Mouse (Mus musculus) heart, postnatal 0 days (tissue): ENCODE data around the gene Spc24.

Source experiments
- CTCF ChIP-seq: IDR thresholded peaks from 2 replicates; pipeline ENCODE4 v1.5.1; 2016; ENCODE audit warnings: antibody characterized with exemption, control low read depth, low read depth
- EP300 ChIP-seq: IDR thresholded peaks from 2 replicates; pipeline ENCODE4 v1.6.1; 2016; ENCODE audit warnings: antibody characterized with exemption, low read depth

- TF ChIP-seq CTCF (no peak), EP300 (no peak)
Observed at GRCm38 (mm10) chr9:21728261-21728832, 31.8 kb downstream of the Spc24 start.
